Mouse (Mus musculus) spleen, adult 2 months (tissue): ENCODE results near the gene Prrc2a. TPM values are rescaled to one million over a fixed set of nuclear protein-coding genes. Genes with fewer than 3 reads are reported as not detected.
A peak's percentile ranks its signal among the peaks of the same experiment; 100 is the strongest.

ENCODE experiments used
- DNase-seq, 2 experiments: peaks; one replicate each; pipeline versions ENCODE4 v3.0.0 to v3.0.0-alpha.2; 2012 to 2021; ENCODE audit warnings: low spot score in 2 of 2, low read depth in 1 of 2
- H3K27ac ChIP-seq: fragments of 200-500 bp; 2 replicates; pipeline ENCODE4 v1.5.1; 2012; ENCODE audit warnings: low read length, inconsistent platforms; ENCODE audit not compliant: insufficient read depth
- H3K27me3 ChIP-seq: fragments of 200-500 bp; 2 replicates; pipeline ENCODE4 v1.6.1; 2012; ENCODE audit warnings: mild to moderate bottlenecking, moderate library complexity, low read length, inconsistent platforms; ENCODE audit not compliant: control insufficient read depth, insufficient read depth
- H3K36me3 ChIP-seq: fragments of 200-500 bp; 2 replicates; pipeline ENCODE4 v1.6.1; 2012; ENCODE audit warnings: mild to moderate bottlenecking, low read length, inconsistent platforms; ENCODE audit not compliant: control insufficient read depth, insufficient read depth
- H3K4me1 ChIP-seq: fragments of 200-500 bp; 2 replicates; pipeline ENCODE4 v1.6.1; 2011; ENCODE audit warnings: inconsistent platforms; ENCODE audit not compliant: control insufficient read depth, insufficient read depth, insufficient read length
- H3K4me3 ChIP-seq: fragments of 200-500 bp; 2 replicates; pipeline ENCODE4 v1.5.1; 2011; ENCODE audit warnings: mild to moderate bottlenecking, inconsistent platforms; ENCODE audit not compliant: insufficient read depth, insufficient read length; ENCODE audit errors: extremely low read depth
- CTCF ChIP-seq: fragments of 200-500 bp; IDR thresholded peaks from 2 replicates; pipeline ENCODE4 v1.5.1; 2011; ENCODE audit warnings: mild to moderate bottlenecking, inconsistent platforms; ENCODE audit not compliant: insufficient read depth, insufficient read length, insufficient replicate concordance; ENCODE audit errors: extremely low read depth
- POLR2A ChIP-seq: fragments of 200-500 bp; IDR thresholded peaks from 2 replicates; pipeline ENCODE4 v1.6.1; 2011; ENCODE audit warnings: low read depth, low read length, inconsistent platforms
- WGBS: fragments of 180-500 bp; shearing (Covaris S2); methylation state at CpG from one replicate; pipeline ENCODE4 v1.1.7; 2018; 5-methylcytosine and 5-hydroxymethylcytosine counted together
- polyA plus RNA-seq: library from polyadenylated mRNA; depleted of rRNA; stranded (reverse); fragments of >200 nt; gene quantifications from 2 replicates; pipeline ENCODE4 v1.2.3, GENCODE M21; 2012

Gene Prrc2a
- polyA plus RNA-seq, 1 experiment, result 362 TPM

DNA sequence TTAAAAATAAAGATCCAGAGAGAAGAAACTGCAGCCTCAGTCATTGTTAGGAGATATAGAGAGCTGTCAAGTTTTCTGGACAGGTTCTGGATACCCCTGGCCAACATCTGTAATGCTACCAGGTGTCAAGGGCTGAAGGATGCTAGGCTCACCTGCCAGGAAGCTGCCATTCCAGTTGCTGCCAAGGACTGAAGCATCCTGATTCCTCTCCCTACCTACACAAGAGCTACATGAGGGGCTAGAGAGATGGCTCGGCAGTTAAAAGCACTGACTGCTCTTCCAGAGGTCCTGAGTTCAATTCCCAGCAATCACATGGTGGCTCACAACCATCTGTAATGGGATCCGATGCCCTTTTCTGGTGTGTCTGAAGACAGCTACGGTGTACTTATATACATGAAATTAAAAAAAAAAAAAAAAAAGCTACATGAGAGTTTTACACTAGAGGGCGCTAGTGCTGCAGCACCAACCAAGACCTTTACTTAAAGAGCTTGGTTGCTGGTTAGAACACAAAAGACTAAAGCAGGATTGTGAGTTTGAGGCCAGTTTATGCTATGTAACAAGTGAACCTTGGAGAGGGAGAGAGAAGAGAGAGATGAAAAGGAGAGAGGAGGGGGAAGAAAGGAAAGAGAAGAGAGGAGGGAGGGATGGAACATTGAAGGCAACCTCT is 4.0 kb upstream of the Prrc2a start:
- WGBS, result 14% methylated on average over 4 of the region's 4 CpGs
- DNase-seq, result peak in 1 of 2 experiments; percentile 74
- TF ChIP-seq POLR2A (no peak), CTCF (peak; percentile 30; the same call in 1 of the 2 replicates)
- Histone ChIP-seq H3K36me3 (no peaks in the 10 kb centered on the region), H3K4me3 (no peak overlapping the region), H3K27me3 (no peaks in the 10 kb centered on the region), H3K4me1 (peaks cover 25% of the 10 kb centered on the region; the same call in 1 of the 2 replicates), H3K27ac (no peak overlapping the region)

DNA sequence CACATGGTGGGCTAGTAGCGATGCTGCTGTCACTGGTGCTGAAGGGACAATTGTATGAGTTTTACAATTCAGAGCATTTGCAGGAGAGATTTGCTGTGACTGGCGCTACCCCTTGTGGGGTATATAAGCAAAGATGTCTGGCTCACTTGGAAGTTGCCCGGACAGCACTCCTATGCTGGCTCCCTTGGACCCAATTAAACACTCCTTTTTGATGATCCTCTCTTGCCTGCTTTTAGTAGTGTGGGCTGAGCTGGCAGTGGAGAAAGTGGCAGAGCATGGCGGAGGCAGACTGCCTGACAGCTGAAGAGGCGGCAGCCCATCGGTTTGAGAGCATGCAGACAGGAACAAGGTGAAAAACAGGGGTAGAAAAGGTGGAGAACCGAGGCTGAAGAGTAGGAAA is 3.1 kb upstream of the Prrc2a start:
- Histone ChIP-seq H3K36me3 (no peaks in the 10 kb centered on the region), H3K27me3 (no peaks in the 10 kb centered on the region), H3K4me3 (no peak overlapping the region), H3K27ac (no peak overlapping the region), H3K4me1 (peaks cover 22% of the 10 kb centered on the region; the same call in 1 of the 2 replicates)
- TF ChIP-seq CTCF, result no peak
- no peak for TF ChIP-seq POLR2A
- no peak for DNase-seq
- WGBS, result 89% methylated on average over 7 of the region's 7 CpGs

DNA sequence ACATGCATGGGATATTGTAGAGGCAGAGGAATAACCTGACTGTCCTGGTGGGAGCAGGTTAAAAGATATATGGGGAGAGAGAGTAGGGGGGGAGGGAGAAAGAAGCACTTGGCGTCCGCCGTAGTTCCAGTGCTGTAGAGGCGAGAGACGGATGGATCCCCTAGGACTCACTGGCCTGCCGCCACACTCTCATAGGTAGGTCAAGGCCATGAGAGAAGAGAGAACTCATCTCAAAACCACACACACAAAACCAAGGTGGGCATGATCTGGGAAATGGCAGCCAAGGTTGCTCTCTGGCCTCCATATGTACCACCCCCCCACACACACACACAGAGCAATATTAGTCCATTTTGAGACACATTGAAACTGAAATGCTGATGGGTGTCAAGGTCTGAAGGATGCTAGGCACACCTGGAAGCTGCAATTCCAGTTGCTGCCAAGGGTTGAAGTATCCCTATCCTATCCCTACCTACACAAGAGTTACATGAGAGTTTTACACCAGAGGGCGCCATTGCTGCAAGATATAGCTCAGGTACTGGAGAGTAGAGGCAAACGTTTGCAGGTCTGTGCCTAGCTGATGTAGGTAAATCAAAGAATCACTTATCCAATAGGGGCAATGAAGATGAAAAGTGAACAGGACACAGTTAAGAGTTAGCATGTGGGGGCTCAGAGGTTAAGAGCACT is 1.8 kb upstream of the Prrc2a start:
- WGBS, result 72% methylated on average over 8 of the region's 8 CpGs
- DNase-seq, result peak; percentile 74 to 79
- Histone ChIP-seq H3K27me3 (no peaks in the 10 kb centered on the region), H3K4me3 (no peak overlapping the region), H3K36me3 (peaks cover 5% of the 10 kb centered on the region), H3K27ac (no peak overlapping the region), H3K4me1 (peaks cover 11% of the 10 kb centered on the region; the same call in 1 of the 2 replicates)
- TF ChIP-seq POLR2A (no peak), CTCF (peak; percentile 44; the same call in 1 of the 2 replicates)

DNA sequence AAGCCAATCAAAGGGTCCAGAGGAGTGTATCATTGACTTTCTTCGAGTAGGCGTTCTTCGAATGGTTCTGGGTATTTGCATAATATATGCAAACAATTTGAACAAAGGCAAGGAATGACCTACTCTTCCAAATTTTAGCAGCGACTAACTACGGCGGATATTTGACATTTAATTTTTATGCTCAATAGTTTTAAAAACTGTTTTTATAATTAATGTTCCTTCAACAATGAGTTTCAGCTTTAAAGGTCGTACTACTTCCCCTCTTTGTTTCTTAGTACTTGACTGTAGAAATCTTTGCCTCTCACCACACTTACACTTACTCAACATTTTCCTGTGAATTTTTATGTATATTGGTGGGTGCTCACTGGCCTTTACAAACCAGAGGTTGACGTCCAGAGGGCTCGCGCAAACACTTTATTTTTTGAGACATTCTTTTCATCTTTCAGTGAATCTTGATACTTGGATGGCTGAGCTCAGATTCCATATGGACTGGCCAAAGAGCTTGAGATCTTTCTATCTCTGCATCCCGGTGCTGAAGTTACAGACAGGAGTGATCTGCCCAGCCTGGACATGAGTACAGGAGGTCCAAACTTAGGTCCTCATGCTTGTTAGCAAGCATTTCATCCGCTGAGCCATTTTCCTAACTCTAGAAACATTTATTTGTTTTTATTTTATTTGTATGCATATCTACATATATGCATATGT is 906 bp upstream of the Prrc2a start:
- peak overlapping the region; percentile 90; the same call in 1 of the 2 replicates for H3K4me3 ChIP-seq

DNA sequence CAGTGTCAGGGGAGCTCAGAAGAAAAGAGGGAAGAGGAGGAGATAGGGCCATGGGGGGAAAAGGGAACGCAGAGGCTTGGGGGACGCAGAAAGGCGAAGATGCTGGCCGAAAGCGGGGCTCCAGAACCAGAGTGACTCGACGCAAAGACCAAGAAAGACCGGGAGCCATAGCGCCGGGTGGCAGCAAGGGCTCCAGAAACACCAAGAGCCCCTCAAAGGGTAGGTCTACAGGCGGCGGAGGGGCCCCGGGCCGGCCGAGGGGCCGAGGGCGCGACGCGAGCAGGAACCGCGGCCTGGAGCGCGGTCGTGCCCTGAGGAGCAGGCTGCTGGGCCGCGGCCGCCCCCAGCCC is 504 bp downstream of the Prrc2a start:
- Histone ChIP-seq H3K36me3 (peaks cover 28% of the 10 kb centered on the region), H3K27me3 (no peaks in the 10 kb centered on the region), H3K4me3 (peak overlapping the region; percentile 84), H3K4me1 (peaks cover 9% of the 10 kb centered on the region; the same call in 1 of the 2 replicates), H3K27ac (peak overlapping the region; percentile 86)
- 0% methylated on average over 21 of the region's 28 CpGs for WGBS
- TF ChIP-seq POLR2A (no peak), CTCF (no peak)
- no peak for DNase-seq

More for the DNA sequence above, 906 bp upstream of the Prrc2a start:
- peak overlapping the region; percentile 100 for H3K27ac ChIP-seq
- H3K36me3 ChIP-seq, result peaks cover 14% of the 10 kb centered on the region
- no peaks in the 10 kb centered on the region for H3K27me3 ChIP-seq
- 23% methylated on average over 12 of the region's 12 CpGs for WGBS
- TF ChIP-seq POLR2A (no peak), CTCF (no peak)
- no peak for DNase-seq
- peaks cover 9% of the 10 kb centered on the region; the same call in 1 of the 2 replicates for H3K4me1 ChIP-seq

DNA sequence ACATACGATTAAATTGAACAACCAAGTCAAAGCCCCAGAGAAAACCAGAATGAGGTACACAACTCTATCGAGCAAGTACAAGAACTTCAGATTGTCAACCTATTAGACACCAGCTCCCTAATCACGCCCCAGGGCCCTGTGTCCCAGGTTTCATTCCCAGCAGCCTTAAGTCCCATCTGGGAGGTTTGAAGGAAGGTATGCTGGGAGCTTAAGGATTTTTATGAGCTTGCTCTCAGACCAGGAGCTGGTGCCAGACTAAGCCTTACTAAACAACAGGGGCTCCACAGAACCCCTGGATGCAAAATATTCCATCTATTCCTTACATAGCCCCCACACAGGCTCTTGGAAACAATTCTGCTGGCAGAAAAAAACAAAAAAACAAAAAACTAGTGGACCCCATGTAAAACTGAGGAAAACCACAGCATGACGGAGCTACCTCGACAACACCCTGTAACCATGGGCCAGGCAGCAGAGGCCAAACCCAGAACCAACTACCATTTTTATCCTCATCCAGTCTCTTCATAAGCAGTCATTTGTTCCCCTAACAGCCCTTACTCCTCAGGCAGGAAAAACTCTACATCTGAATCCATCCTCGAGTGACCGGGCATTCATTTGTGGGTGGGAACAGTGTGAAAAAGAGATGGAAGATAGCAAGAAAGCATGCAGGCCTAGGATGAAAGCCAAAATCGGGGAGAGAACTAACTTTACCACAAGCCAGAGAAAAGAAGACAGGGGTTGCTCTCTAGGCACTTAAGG is 1.2 kb downstream of the Prrc2a start:
- H3K27ac ChIP-seq, result peak overlapping the region; percentile 86; the same call in 1 of the 2 replicates
- DNase-seq, result no peak

More for the DNA sequence above, 1.2 kb downstream of the Prrc2a start:
- Histone ChIP-seq H3K4me1 (peaks cover 6% of the 10 kb centered on the region; the same call in 1 of the 2 replicates), H3K36me3 (peaks cover 34% of the 10 kb centered on the region), H3K4me3 (peak overlapping the region; percentile 84), H3K27me3 (no peaks in the 10 kb centered on the region)
- TF ChIP-seq CTCF, result no peak
- TF ChIP-seq POLR2A, result no peak
- WGBS, result 8% methylated on average over 8 of the region's 8 CpGs
